Mouse (Mus musculus): Measurements from ENCODE around the gene Nr5a1. TPM values are rescaled to one million over a fixed set of nuclear protein-coding genes. Genes with fewer than 3 reads are reported as not detected.
A peak's percentile ranks its signal among the peaks of the same experiment; 100 is the strongest.

Nr5a1 gene
- total RNA-seq, 2 experiments from 2014 or later = 0.07 TPM; not detected in 1

- peak; percentile 89 to 90 for DNase-seq
- intact Hi-C loops (cut with DNase I) = loop anchor here (5.0 to 10.0 kb wide), 4 partner anchors 226 to 844 kb away; partner anchors contain the start of genes Arpc5l and Rpl35
Observed at GRCm38 (mm10) chr2:38658338-38658836, 56.0 kb downstream of the Nr5a1 start.

DNA sequence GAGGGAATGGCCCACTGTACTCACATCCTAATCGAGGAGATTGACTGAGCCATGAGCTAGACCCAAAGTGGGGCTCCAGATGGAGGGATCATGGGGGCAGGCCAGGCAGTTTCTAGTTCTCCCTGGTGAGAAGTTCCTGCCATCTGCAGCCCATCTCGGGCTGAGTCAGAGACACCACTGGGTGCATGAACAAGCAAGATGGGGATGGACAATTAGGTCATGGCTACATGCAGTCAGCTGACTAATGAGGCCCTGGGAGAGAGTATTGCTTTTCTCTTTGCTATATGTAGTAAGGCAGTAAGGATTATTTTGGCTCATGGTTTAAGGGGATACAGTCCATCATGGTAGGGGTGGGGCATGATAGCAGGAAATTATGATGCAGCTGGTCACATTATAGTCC is 60.6 kb downstream of the Nr5a1 start:
- intact Hi-C loops (cut with DNase I) = loop anchor here (10.0 kb wide), 3 partner anchors 351 to 839 kb away; partner anchors contain the start of genes Arpc5l and Rpl35

GRCm38 (mm10) chr2:38653293-38653619 is 61.1 kb downstream of the Nr5a1 start:
- intact Hi-C loops (cut with DNase I) = loop anchor here (10.0 kb wide), 3 partner anchors 352 to 838 kb away; partner anchors contain the start of genes Arpc5l and Rpl35
- DNase-seq = no peak

More for the DNA sequence above, 60.6 kb downstream of the Nr5a1 start:
- DNase-seq = no peak

GRCm38 (mm10) chr2:38652565-38653292 is 61.6 kb downstream of the Nr5a1 start:
- intact Hi-C loops (cut with DNase I) = loop anchor here (10.0 kb wide), 3 partner anchors 352 to 838 kb away; partner anchors contain the start of genes Arpc5l and Rpl35
- peak; percentile 34 to 37 for DNase-seq

DNA sequence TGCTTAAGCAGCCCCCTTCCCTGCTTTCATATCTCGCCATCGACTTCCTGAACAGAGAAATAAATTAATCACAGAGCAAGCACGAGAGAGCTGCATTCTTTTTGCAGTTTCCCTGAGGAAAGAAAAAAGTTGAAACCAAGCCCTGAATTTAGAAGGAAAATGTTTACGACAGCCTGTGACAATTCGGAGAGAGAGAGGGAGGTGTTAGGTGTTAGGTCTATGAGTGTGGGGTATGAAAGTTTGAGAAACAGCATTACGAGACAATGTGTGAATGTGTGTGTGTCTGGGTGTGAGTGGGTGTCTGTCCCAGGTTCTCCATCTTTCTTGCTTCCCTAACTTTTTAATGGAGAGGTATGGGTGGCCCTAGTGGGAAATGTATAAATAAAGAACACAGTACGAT is 62.2 kb downstream of the Nr5a1 start:
- intact Hi-C loops (cut with DNase I) = loop anchor here (10.0 kb wide), 3 partner anchors 353 to 837 kb away; partner anchors contain the start of genes Arpc5l and Rpl35
- no peak for DNase-seq

- no peak for DNase-seq
Observed at GRCm38 (mm10) chr2:38650340-38650739, 64.0 kb downstream of the Nr5a1 start.

DNA sequence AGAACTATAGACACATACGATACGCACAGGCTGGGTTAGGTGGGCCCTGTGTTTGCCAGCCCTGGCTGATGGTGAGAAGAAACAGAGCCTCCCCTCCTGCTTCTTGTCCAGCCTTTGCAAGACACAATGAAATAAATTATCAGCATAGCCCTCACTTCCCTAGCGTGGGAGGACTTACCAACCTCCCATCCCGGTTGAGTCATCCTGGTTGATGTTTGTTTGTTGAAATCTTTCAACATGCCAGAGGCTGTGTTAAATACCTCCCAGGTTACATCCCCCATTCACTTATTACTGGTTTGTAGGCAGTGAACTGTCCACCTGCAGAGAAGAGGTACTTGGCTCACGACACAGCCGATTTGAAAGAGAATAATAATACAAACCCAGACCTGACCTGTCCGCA is 66.7 kb downstream of the Nr5a1 start:
- intact Hi-C loops (cut with DNase I) = no loop called here
- DNase-seq = no peak

More at GRCm38 (mm10) chr2:38650340-38650739, 64.0 kb downstream of the Nr5a1 start:
- intact Hi-C loops (cut with DNase I) = loop anchor here (10.0 kb wide), 3 partner anchors 354 to 836 kb away; partner anchors contain the start of genes Arpc5l and Rpl35

GRCm38 (mm10) chr2:38647201-38647606 is 67.1 kb downstream of the Nr5a1 start:
- intact Hi-C loops (cut with DNase I) = no loop called here
- DNase-seq = no peak

- DNase-seq = peak; percentile 71 to 78
- intact Hi-C loops (cut with DNase I) = loop anchor here (1.0 kb wide), 1 partner anchor 11 kb away; no protein-coding TSS in a partner anchor
Observed at GRCm38 (mm10) chr2:38645936-38646335, 68.4 kb downstream of the Nr5a1 start.

- intact Hi-C loops (cut with DNase I) = no loop called here
- DNase-seq = peak; percentile 86 to 90
Observed at GRCm38 (mm10) chr2:38643625-38644427, 70.5 kb downstream of the Nr5a1 start, which contains the start of gene Psmb7. Gene Psmb7, minus strand, starts transcription at chr2:38644087.

Other genes with a start within 250 kb of the Nr5a1 start
- 1 to 10 TPM; 7.9 to 9.1 TPM for gene Nek6, start 202.9 kb downstream of the Nr5a1 start, total RNA-seq (2021)
- gene Psmb7, start 70.5 kb downstream of the Nr5a1 start, total RNA-seq (2021) = 100 to 1,000 TPM; 242 to 254 TPM
- 1 to 10 TPM; 1.2 to 1.3 TPM for gene Nr6a1, start 213.1 kb upstream of the Nr5a1 start, total RNA-seq (2021)
- 10 to 100 TPM; 11.6 to 11.8 TPM for gene Olfml2a, start 217.4 kb upstream of the Nr5a1 start, total RNA-seq (2021)

All from heart, postnatal 14 days (tissue).